Mouse (Mus musculus) ES-CJ7 (cell line): Measurements from ENCODE around the gene Ankle1.
"Not testable (repeated sequence)": the region's sequence is repeated elsewhere in the genome, so short reads cannot be mapped to it uniquely, and the experiment has no call there.

Experiments used
- DNase-seq: peaks from one replicate; pipeline ENCODE4 v3.0.0; 2011; ENCODE audit warnings: low read depth, low spot score

The Ankle1 gene

DNA sequence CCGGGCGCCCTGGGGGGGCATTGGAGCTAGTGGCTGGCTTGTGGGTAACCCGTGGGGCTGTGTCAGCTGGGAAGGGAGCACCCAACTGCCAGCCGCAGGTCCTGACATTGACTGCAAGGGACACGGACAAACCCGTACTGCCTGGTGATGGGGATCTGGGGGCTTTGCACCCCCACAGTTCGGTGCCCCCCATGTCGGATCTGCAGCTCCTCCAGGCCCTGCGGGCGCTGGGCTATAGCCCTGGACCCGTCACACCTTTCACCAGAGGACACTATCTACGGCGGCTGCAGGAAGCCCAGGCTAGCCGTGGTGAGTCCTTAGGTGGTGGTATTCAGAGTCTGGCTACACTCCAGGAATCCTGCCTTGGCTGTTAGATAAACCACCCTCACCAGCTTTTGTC lies 1.6 kb downstream of the Ankle1 start:
- DNase-seq = no peak

DNA sequence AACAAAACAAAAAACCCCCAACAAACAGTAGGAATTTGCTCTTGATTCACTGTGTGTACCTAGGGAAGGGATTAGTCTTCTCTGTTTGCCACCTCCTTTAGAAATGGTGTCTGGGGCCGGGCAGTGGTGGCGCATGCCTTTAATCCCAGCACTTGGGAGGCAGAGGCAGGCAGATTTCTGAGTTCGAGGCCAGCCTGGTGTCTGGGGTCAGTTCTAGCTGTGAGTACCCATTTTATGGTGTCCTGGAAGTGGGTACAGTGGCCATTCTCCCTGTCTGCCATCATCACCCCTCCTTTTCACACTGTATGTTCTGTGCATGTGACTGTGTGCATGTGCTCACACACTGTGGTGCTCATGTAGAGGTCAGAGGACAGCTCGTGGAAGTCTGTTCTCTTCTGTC lies 2.4 kb downstream of the Ankle1 start:
- no peak for DNase-seq

DNA sequence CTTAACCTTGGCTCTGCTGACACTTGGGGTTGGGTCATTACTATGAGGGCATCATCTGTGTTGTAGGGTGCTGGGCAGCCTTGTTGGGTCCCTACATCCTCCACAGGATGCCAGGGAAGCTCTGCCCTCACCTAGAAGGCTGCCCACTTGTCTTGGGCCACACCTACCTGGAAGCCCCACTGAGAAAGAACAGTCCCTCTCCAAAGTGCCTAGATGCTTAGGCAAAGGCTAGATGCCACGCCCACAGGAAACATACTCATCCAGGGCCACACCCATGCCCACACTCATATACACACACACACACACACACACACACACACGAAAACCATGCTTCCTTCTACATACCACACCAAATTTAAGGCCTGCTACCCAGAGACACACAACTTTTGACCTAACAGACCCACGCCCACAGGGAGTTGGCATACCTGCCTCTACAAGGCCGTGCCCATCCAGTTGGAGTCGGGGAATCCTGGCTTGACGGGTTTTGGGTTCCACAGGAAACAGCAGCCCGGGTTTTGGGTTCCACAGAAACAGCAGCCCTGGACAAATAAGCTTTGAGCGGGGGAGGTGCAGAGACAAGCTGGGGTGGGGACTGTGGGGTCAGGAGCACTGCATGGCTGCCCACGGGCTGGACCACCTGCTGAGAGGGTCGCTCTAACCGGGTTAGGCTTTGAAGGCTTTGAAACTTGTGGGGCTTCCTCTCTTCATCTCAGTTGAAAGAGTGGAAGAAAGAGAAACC lies 5.9 kb downstream of the Ankle1 start:
- no peak for DNase-seq

DNA sequence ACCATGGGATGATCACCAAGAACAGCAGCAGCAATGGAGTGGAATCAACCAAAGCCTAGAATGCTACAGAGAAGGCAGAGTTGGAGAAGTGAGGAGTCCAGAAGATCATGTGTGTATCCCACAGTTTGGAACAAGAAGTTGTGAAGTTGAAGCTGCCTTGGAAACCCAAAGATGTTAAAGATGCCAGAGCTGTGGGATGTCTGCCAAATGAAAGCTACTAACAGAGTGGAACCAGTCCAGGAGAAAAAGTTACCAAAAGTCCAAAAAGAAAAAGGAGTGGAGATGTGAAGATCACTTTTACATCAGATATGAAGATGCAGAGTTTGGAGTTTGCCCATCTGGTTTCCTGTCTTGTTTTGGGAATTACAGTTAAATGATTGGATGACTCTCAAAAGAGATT lies 16.3 kb downstream of the Ankle1 start:
- DNase-seq = no peak

DNA sequence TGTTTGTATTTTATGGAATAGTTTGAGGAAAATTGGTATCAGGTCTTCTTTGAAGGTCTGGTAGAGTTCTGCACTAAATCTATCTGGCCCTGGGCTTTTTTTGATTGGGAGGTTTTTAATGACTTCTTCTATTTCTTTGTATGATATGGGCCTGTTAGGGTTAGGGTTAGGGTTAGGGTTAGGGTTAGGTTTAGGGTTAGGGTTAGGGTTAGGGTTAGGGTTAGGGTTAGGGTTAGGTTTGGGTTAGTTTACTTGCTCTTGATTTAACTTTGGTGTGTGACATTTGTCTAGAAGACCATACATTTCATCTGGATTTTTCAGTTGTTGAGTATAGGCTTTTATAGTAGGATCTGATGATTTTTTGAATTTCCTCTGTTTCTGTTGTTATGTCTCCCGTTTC lies 27.1 kb downstream of the Ankle1 start:
- not testable (repeated sequence) for DNase-seq

DNA sequence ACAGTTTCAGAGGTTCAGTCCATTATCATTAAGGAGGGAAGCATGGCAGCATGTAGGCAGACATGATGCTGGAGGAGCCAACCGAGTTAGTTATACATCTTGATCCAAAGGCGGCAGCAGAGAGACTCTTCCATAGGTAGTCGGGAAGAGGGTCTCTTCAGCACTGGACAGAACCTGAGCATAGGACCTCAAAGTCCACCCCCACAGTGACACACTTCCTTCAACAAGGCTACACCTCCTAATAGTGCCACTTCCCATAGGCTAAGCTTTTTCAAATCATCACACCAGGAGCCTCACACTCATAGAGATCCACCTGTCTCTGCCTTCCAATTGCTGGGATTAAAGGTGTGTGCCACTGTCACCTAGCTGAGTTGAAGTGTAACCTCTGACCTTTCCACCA lies 31.2 kb downstream of the Ankle1 start:
- no peak for DNase-seq

DNA sequence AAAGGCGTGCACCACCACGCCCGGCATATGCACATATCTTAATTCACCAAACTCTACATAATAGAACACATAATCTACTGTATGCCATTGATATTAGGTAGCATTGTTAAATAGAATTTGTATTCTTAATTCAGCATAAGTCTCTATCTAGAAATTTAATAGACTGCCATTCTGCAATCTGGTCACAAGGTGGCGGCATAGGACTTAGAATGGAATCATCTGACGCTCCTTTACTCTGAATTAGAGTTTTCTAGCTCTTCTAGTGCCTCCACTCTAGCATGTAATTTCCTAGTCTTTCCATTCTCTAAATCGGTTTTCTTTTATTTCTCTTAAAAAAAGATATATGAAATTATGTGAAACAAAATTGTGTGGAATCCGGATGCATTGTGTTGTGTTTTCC lies 35.6 kb downstream of the Ankle1 start:
- DNase-seq = peak; percentile 69

DNA sequence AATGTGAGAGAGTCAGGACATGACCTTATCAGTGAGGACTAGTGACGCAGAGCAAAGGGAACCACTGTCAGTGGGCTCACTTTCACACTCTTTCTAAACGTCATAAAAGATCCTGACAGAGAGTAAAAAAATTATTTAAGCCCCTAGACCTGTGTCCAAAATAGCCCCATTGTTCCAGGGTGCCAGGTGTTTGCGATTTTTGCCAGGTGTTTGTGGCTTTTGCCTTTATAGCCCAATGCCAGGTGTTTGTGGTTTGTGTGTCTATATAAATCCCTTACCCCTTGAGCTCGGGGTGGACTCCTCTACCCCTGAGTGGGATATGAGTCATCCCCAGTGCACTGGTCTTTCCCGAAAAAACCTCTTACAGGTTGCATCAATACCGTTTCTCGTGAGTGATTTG lies 39.3 kb downstream of the Ankle1 start:
- no peak for DNase-seq

DNA sequence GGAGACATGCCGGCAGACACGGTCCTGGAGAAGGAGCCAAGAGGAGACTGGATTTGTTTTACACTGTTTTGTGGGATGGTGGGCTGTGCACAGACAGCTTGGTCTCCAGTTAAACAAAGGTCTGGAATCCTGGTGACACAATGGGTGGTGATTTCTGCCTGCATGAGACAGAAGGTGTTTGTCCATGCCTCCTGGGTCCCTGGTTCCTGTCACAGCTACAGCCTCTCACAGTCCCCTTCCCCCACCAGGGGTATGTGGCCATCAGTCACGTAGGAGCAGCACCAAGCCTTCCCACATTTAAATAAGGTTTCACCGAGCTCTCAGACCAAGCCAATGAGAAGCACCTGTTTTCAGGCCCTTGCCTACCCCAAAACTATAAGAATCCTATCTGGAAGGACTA lies 45.5 kb downstream of the Ankle1 start:
- no peak for DNase-seq

DNA sequence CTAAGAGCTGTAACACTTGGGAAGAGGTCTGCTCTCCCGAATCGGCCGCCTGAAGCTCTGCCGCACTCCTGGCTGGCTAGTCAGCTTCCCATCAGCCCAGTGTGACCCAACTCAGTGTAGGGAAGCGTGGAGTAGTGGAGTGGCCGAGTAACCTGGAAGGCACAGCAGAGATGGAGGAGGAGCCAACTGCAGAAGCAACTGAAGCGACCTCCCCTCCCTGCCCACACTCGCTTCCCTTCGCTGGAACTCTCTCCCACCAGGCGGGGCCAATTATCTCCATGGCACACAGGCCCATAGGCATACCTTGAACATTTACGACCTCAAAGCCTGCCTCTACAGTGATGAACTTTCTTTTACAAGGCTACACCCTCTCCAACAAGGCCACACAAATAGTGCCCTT lies 46.0 kb downstream of the Ankle1 start:
- no peak for DNase-seq

DNA sequence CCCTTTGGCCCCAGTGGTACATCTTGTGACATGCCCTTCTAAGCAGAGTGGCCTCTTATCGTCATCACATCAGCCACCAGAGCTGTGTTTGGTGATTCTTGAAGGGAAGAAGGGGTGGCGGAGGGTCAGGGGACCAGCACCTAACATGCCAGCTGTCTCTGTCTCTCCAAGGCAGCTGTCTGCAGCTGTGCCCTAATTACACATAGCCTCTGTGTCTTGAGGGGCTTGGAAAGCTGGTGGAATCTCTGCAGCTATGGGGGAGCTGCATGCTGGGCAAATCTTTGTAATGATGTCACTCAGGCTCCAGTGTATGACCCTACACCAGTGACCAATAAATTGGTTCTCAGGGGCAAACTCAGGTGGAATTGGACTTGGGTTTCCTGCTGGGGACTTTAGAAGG lies 46.9 kb downstream of the Ankle1 start:
- no peak for DNase-seq

DNA sequence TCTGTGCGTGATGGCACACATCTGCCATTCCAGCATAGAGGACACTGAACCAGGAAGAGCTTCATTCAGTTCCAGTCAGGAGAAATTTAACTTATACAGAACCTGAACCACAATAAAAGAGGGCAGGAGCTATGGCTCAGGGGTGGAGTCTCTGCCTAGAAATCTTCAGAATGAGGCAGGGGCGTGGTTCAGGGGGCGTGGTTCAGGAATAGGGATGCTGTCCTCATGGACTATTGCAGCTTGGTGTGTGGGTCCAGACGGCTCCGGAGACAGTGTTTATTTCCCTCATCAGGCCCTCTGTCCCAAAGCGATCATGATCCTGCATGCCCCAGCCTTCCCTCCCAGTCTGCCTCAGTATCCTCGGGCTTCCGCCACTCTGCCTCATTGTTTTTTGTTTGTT lies 48.9 kb downstream of the Ankle1 start:
- no peak for DNase-seq

DNA sequence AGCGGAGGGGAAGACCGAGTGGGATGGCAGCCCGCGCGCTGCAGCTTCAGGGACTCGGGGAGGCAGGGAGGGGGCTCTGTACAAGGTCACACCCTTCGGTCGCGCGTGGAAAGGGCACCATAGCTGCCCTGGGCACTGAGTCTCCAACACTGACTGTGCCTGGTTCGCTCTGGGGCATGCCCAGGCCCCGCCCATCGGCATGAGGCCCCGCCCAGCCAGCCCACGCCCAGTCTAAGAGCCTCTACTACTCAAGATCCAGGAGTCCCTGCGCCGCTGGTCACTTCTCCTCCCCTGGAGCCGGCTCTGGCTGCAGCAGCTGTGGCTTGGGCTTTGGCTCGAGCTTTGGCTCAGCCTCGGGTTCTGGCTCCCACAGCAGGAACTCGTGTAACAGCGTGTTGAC lies 51.1 kb downstream of the Ankle1 start:
- no peak for DNase-seq

DNA sequence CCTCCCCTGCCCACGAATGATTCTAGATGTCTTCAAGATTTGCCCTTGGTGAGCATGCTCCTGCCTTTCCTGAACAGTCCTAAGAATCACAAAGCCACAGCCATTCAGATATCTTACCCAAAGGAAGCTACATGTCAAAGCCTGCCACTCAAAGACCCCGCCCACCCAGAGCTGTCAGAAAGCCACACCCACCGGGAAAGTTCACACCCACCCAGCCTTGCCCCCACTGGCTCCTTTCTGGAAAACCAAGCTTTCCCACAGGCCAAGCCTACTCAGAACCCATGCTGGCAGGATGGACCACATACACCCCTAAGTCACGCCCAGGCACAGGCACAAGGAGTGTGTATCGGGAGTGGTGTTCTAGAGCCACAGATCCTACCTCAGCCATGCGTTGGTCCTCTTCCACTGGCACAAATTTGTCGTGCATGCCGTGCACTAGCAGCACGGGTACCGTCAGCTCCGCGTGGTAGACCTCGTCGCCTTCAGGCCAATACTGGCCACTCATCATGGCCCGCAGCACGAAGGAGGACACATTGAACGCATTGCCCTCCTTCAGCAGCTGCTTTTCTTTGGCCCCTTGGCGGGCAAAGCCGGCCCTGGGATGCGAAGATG lies 52.0 kb downstream of the Ankle1 start:
- peak; percentile 55 for DNase-seq
